Comparison of ENCODE assay signal across 8 mouse cellular contexts in genomic region chr11:96861446-96861845, GRCm38 (mm10). TPM values are rescaled to one million over a fixed set of nuclear protein-coding genes. Genes with fewer than 3 reads are reported as not detected.
DNase-seq lines count a peak whose midpoint lies in the region; ATAC-seq and TF ChIP-seq lines count a peak whose summit lies in the region.

No protein-coding gene starts in this region.

- peak; percentile 18 for DNase-seq in embryo, embryonic 11 days
- DNase-seq in embryo, embryonic 10 days (ENCODE audit: low spot score): no peak
- DNase-seq in adrenal gland, postnatal 36 days: peak; percentile 55 to 58
- peak; percentile 48 for DNase-seq in gastrocnemius, postnatal 14 days
- no peak for DNase-seq in lung, adult 2 months
- peak; percentile 39 for DNase-seq in ovary, postnatal 36 days (ENCODE audit: low spot score)
- no peak for DNase-seq in thymus, postnatal 14 days

- H3K27me3 ChIP-seq in intestine, embryonic 15.5 days (replicated peaks): peaks cover 4% of the 10 kb centered on the region; the same call in 1 of the 2 replicates

- TF ChIP-seq POLR2A in lung, adult 2 months (IDR thresholded peaks at IDR 0.05; ENCODE audit: borderline replicate concordance, extremely low read depth, low read depth, low read length): no peak

- peak; percentile 58 for ATAC-seq in intestine, embryonic 15.5 days

- H3K4me1 ChIP-seq in intestine, embryonic 15.5 days (replicated peaks): peaks cover 22% of the 10 kb centered on the region
- peaks cover 8% of the 10 kb centered on the region for H3K4me1 ChIP-seq in lung, adult 2 months (ENCODE audit: control insufficient read depth, insufficient read depth, low read length)

- intact Hi-C loops in gastrocnemius, postnatal 14 days (cut with DNase I; ENCODE audit: low total_unique reads): loop anchor here (2.0 to 5.0 kb wide), 2 partner anchors 103 to 579 kb away; partner anchors contain the start of gene Hoxb8

- H3K9me3 ChIP-seq in intestine, embryonic 15.5 days: no peaks in the 10 kb centered on the region

- 0 out of 2 replicates have a peak overlapping the region, but pooled peaks have one; percentile 27 for H3K27ac ChIP-seq in intestine, embryonic 15.5 days

- H3K4me2 ChIP-seq in intestine, embryonic 15.5 days (replicated peaks): peak overlapping the region; percentile 88

- peak overlapping the region; percentile 40 for H3K9ac ChIP-seq in intestine, embryonic 15.5 days

- no peaks in the 10 kb centered on the region for H3K36me3 ChIP-seq in intestine, embryonic 15.5 days

- peak overlapping the region; percentile 42 for H3K4me3 ChIP-seq in intestine, embryonic 15.5 days (replicated peaks)
- H3K4me3 ChIP-seq in lung, adult 2 months (replicated peaks; ENCODE audit: extremely low read depth, low read depth, low read length): peak overlapping the region; percentile 67

- TF ChIP-seq CTCF in lung, adult 2 months (IDR thresholded peaks at IDR 0.05; ENCODE audit: insufficient read depth, low read length): no peak

- WGBS in intestine, embryonic 15.5 days: 1% methylated on average over 20 of the region's 20 CpGs
- 1% methylated on average over 20 of the region's 20 CpGs for WGBS in lung, adult 2 months

RNA-seq across cellular contexts. Expression of gene Copz2, which starts 11.8 kb away (rescaled TPM):
- total RNA-seq in adrenal gland, postnatal 36 days (2021): 10 to 100 TPM; 57.4 to 63.3 TPM
- total RNA-seq in gastrocnemius, postnatal 14 days (2021): 10 to 100 TPM; 28.3 to 36.3 TPM
- 93.5 and 94.6 TPM in 2 replicates for polyA plus RNA-seq in intestine, embryonic 15.5 days (2015; fragmentation: Nextera tagmentation; extraction: Ambion mirVana)
- polyA plus RNA-seq in lung, adult 2 months (2012; rRNA removed): 39.7 and 44.8 TPM in 2 replicates

RNA-seq across cellular contexts. Expression of gene Nfe2l1, which starts 31.7 kb away (rescaled TPM):
- total RNA-seq in adrenal gland, postnatal 36 days (2021): 100 to 1,000 TPM; 526 to 605 TPM
- 100 to 1,000 TPM; 241 to 268 TPM for total RNA-seq in gastrocnemius, postnatal 14 days (2021)
- 50.4 and 52.6 TPM in 2 replicates for polyA plus RNA-seq in intestine, embryonic 15.5 days (2015; fragmentation: Nextera tagmentation; extraction: Ambion mirVana)
- 225 and 264 TPM in 2 replicates for polyA plus RNA-seq in lung, adult 2 months (2012; rRNA removed)

RNA-seq across cellular contexts. Expression of gene Cdk5rap3, which starts 54.9 kb away (rescaled TPM):
- total RNA-seq in adrenal gland, postnatal 36 days (2021): 10 to 100 TPM; 44.1 to 58.8 TPM
- total RNA-seq in gastrocnemius, postnatal 14 days (2021): 10 to 100 TPM; 26.5 to 30.0 TPM
- 64.2 and 66.7 TPM in 2 replicates for polyA plus RNA-seq in intestine, embryonic 15.5 days (2015; fragmentation: Nextera tagmentation; extraction: Ambion mirVana)
- polyA plus RNA-seq in lung, adult 2 months (2012; rRNA removed): 25.4 and 30.1 TPM in 2 replicates

Comparison
In these comparisons a context has a peak if more than half of its experiments do, and no peak if none do; other contexts are left out.
1. DNase-seq: peak in embryo, embryonic 11 days (single experiment), adrenal gland, postnatal 36 days (2 of 2), gastrocnemius, postnatal 14 days (single experiment) and ovary, postnatal 36 days (single experiment); none in embryo, embryonic 10 days (single experiment), lung, adult 2 months (single experiment) and thymus, postnatal 14 days (single experiment).